Mouse (Mus musculus) c-Kit-positive CD71-positive TER-119-positive erythroid progenitor cells, embryonic 14.5 days (primary cell): ENCODE measurements at regions not wholly inside any gene's neighbourhood (a gene's known extent, or its start where the extent isn't known, plus 50 kb on each side); places are given as distances from the start of the nearest gene placed in this dataset.

Experiments used
- DNase-seq: peaks from one replicate; pipeline ENCODE4 v3.0.0-alpha.2; 2013; ENCODE audit warnings: low spot score

DNA sequence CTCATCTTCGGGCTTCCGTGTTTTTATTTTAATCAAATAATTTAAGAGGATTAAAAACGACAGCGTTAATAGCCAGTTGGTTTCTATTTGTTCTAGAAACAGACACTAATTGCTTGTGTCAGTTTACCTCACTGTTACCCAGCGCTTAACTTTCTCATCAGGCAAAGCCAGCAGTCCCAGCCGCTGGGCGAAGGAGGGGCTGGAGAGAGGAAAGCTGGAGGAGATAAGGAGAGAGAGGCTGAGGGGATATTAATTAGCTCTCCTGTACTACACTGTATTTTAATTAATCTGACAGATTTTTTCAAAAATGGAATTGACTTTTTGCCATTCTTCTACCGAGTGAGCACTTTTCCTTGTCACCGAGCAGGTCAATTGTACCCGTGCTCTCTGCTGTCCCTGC is 559.5 kb upstream of the Mki67 start:
- DNase-seq = no peak

DNA sequence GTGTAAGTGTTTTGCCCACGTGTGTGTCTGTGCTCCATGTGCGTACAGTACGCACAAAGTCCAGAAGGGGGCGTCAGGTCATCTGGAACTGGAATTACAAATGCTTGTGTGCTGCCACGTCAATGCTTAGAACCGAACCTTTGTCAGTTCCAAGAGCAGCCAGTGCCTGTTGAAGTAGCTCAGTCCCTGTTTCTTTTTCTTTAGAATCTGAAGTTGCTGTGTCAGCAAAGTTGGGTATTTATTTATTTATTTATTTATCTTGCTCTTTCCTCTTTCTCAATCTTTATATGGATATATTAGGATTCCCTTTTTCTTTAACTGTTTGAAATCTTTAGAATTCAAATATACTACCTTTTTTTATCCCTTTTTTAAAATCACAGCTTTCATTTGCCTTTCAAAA is 567.6 kb upstream of the Mki67 start:
- no peak for DNase-seq

DNA sequence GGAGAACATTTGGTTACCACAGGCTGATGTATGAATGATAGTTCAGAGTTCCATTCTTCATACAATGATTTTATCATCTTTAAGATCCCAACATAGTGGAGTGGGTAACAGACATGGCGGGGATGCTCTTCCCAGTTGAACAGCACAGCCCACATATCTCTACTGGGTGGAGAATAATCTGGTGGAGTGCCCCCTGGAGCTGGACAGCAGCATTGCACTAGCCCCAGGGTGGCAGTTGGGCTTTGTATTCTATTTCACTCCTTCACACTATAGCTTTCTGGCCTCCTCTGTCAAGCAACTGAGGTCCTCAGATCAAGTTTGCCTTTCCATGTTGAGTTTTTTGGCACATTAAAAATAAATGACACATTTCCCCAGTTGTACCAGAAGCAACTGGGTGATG is 569.4 kb upstream of the Mki67 start:
- DNase-seq = no peak

DNA sequence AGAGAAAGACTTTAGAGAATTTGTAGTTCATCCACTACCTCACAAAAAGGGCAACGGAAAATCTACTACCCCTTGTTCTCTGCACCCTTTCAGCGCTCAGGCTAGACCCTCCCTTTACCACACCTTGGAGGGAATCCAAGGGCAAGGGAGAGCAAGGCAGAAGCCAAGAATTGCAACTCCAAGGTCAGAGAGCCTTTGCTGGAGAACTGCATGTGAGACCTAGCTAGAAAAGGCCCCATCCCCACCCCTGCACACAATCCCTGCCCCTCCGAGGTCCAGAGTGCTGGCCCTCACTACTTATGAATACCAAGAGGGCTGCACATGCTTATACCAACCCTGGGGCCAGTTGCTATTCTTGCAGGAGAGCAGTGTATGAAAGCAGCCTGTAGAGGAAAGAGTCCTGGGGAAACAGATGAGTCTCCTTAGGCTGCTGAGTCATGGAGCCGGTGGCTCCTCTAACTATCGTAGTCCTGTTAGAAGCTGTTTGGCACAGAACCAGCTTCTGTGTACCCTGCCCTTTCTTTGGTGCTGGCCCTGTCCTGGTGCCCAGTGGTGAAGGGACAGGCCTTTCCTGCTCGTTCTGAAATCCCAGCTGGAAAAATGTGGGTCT is 577.5 kb upstream of the Mki67 start:
- DNase-seq = no peak

DNA sequence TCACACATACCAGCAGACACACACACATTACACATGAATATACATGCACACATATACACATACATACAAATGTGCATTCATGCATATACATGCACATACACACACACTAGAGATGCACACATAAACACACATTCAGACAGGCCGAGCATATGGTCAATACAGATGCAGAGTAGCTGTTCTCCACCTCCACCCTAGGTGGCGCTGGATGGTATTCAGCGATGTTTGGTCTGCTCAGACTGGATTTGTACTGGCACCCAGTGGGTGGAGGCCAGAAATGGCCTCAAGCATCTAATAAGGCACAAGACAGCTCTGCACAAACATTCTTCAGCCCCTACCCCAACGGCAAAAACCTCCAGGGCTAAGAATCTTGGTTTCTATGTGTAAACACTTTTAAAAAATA is 578.3 kb upstream of the Mki67 start:
- DNase-seq = no peak

DNA sequence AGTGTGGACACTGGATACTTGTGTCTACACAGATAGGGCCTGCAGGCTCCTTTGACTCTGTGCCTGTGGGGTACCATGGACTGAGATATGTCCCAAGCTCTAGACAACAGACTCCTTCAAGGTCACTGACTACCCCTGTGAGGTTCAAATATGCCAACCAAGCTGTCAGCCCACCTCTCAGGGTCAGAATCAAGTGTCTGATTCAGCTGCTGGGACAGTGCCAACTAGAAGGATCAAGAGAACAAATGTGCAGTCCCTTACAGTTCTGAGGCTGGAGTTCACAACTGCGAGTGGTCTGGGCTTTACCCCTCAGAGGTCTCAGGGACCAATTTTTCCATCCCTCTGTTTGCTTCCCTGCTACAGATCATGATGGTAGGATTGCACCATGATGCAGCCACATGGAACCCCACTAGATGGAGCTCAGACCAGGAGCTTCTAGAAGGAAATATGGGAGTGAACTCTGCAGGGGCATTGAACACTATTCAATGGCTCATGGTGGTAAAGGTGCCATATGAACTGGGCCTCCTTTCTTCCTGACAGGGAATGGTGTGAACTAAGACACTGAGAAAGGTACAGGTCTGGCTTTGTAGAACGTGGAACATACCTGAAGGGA is 581.8 kb upstream of the Mki67 start:
- DNase-seq = no peak

DNA sequence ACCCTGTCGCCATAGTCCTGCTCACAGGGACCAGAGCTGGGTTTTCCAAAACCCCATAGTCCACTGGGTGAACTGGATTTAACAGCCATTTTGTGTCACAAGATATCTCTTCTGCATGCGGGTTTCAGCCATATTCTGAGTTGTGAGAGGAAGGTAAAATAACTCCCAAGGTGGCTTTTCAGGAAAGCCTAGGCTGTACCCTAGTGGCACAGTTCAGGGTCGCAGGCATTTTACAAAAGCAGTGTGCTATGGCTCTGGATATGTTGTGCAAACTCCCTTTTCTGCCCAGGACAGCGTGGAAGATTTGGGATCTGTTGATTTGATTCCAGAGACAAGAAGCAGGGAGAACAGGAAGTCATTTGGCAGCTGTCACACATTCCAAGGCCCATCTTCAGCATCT is 588.3 kb upstream of the Mgmt start:
- no peak for DNase-seq

DNA sequence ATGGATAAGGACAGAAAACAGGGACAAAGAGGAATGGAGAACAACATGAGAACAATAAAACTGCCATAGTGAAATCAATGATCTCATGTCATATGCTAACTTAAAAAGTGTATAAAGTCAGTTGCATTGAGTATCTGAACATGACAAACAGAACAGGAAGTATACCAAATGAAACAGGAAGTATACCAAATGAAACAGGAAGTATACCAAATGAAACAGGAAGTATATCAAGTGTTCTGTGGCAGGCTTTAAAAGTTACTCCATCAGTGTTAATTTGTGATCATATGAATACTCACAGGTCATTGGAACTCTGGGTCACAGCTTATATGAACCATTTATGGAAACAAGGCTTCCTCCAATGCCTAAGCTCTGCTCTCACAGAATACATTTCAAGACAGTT is 585.6 kb upstream of the Mgmt start:
- no peak for DNase-seq

DNA sequence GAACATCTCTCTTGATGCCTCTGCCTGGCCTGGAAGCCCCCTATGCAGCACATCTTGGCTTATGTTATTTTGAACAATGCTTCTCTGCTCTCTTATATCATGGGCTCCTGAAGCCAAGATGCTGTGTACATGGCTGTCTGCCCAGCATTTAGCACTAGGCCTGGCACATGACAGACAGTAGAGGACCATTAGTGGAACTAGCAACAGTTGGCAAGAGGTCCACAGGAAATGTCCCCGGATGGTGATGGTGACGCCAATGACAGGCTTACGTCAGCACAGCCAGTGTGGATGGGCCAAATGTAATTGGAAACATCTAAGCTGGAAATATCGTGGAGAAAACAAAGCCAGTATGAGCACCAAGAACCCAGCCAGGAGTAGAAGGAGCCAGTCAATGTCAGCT is 567.1 kb upstream of the Mgmt start:
- no peak for DNase-seq

DNA sequence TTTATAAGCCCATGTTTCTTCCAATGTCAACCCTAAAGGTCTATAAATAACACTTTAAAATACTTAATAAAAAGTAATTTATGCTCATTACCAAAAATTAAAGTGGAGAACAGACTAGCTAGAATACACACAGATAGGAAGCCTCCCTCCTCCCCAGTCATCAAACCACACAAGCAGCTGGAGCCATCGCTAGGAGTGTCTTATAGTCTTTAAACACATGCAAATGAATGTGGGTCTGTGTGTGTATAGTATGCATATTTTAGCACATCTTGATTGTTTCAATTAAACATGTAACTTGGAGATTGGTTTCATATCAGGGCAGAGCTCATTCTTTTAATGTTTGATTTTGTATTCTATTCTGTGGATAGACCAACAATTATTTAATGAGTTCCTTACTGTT is 564.0 kb upstream of the Mgmt start:
- DNase-seq = no peak

DNA sequence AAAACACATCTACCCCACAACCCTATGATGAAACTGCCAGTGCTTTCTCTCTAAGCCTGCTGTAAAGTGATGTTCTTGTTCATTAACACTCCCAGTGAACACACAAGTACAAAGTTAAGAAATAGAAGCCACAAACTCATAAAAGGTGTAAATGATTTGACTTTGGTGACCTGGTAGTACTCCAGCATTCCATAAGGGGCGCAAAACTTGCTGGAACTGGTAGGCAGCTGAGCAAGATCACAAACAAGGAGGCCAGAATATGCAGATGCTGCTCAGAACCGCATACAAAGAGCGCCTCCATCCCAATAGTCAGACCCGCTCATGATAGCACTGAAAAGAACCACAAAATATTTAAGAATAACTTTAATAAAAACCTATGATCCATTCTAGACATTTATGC is 561.6 kb upstream of the Mgmt start:
- DNase-seq = no peak

DNA sequence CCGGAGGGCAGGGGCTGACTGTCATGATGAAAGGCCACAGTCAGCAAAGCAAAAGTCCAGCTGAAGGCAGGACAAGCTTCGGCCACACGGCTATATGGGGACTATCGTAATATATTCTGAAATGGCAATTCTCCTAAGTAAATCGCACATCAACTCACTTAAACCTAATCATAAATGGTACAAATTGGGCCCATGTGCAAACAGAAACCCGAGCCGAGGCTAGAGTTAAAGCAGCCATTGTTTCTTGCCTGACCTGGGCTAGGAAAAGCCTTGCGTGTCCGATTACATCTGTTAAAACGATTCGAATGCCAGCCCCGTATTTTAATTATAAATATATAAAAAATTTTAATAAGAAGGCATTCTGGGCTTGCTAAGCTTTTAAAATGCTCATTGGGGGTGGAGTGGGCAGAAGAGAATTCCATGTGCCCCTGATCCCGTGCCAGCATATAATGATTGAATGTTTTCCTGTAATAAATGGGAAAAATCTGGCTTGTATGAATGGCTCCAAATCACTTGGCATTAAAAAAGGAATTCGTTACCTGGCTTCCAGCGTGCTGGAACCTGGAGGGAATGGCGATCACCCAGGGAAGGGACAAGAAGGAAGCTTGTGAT is 552.7 kb upstream of the Mgmt start:
- DNase-seq = no peak

DNA sequence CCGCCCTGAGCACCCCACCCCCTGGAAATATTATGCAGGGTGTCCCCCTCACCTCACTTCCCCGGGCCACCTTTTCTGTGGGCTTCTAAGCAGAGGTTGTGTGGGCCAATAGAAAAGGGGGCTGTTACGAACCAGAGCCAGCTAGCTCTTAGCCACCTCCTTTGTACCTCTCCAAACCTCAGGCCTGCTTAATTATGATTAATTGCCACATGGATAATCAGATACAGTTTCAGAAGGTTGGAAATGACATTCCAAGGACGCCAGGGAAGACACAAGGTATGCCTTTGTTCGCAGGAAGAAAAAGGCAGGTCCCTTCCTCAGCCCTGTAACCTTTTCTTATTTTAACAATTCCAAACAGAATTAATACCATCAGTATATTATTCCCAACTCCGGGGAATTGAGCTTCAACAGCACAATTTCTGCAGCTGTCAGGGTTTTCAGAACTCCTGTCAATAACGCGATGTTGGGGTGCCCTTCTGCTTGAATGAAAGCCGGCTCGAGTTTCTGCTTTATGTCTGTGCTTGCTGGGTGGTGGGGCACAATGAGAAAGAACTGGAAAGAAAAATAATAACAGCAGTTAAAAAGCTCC is 552.1 kb upstream of the Mgmt start:
- DNase-seq = no peak

DNA sequence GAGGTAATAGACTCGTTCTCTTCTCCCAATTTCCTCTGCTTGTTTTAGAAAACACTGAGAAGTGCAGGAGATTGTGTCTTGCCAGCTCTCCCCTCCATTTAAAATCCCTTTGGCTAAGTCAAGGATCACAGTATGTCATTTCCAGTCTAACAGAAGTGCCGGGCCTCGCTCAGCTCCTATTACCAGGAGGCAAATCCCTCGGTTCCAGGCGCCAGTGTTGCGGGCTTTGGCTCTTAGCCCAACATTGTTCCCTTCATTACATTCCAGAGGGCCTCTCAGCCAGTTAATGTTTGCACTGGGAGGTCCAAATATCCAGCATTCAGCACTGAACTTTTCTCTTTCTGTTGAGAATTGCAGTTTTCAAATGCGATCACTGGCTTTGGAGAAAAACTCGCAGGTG is 551.6 kb upstream of the Mgmt start:
- no peak for DNase-seq

DNA sequence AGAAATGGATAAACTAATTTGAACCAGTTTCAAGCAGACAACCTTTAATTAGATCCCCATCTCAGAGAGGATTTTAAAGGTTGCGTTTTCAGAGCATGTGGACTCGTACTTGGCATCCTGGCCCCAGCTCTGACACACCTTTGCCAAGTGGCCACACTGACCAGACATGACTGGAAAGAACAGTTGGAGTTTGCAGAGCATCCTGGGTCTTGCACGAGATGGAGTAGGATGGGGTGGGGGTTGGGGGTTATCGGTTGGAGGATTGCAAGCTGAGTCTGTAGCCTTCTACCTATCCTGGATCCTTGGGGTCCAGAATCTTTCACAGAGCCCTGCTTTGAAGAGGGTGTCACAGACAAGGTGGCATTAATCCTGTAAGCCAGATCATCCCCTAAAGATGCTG is 550.9 kb upstream of the Mgmt start:
- DNase-seq = no peak

DNA sequence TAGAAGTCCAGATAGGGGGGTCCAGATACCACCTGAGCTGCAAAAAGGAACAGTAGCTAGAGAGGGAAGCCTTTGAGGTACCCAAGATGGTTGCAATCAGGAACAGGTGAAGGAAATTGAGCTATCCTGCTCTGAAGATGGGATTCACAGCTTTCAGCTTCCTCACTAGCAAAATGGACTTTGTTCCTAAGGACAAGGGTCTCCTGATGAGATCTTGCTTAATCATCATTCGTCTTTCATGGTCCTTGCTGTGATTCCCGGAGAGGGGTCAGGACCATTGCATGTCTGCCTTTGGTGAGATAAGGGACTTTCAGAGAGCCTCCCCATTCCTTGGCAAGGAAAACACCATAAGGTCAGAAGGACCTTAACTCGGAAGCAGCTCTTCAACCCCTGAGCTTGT is 549.4 kb upstream of the Mgmt start:
- DNase-seq = no peak

DNA sequence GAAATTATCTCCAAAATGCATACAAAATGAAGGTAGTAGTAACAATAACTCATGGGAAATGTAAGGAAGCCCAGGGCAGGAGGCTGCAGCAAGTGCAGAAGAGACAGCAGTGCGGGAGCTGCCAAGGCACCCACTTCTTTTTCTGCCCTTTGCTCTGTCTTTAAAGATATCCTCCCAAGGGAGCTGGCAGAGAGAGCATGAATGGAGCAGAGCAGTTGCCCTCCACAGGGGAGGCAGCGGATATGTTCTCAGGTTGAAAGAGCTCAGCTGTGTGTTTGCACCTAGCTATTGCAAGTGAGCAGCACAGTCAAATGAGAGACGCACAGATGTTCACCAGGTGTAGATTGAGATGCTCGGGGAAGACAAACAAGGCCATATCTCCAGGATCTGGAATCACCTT is 547.9 kb upstream of the Mgmt start:
- no peak for DNase-seq

DNA sequence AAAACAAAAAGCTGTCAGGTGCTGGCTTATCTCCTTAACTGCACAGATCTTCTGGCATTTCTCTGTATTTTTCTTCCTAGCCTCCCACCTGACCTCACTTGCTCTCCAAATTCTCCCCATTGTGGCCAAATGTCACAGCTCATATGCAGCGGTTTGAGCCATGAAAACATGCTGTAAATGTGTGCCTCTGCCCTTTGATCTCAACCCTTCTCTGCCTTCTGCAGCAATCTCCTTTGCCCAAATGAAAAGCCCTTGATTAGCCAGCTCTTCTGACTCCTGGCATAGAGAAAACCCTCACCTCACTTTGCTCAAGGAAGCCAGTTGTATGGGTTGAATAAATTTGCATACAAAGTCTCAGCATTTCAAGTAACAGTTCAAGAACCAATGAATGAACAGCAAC is 546.1 kb upstream of the Mgmt start:
- no peak for DNase-seq

DNA sequence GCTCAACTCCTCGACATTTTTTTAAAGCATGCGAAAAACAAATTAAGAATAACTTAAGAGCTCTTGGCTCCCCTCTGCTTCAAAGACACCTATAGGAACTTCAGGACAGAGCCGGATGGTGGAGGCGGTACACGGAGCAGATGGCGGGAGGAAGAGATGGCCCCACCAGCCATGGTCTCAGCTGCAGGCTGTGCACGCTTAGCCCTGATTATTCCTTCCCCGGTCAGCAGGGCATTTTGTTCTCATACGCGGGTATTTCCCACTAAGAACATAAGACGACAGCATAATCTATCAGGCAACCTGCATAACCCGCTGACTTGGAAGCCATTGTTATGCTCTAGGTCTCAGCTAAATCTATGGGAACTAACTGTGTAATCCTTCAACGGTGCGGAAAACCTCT is 544.8 kb upstream of the Mgmt start:
- DNase-seq = no peak

DNA sequence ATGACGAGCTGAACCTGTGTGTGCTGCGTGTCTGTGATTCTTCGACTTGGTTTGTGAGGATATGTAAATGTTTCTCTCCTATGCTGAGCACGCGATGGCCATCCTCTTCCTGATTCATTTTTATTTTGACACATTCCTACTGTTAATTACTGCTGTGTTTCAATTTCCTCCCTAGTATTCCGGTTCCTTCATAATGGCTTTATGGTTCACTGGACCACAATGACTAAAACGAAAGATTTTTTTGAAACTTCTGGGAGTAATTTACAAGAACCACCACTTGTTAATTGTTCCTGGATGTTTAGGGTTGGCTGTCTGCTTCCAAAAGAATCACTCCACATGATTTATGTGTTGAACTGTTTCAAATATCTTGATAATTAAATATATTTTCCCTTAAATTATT is 537.4 kb upstream of the Mgmt start:
- no peak for DNase-seq

DNA sequence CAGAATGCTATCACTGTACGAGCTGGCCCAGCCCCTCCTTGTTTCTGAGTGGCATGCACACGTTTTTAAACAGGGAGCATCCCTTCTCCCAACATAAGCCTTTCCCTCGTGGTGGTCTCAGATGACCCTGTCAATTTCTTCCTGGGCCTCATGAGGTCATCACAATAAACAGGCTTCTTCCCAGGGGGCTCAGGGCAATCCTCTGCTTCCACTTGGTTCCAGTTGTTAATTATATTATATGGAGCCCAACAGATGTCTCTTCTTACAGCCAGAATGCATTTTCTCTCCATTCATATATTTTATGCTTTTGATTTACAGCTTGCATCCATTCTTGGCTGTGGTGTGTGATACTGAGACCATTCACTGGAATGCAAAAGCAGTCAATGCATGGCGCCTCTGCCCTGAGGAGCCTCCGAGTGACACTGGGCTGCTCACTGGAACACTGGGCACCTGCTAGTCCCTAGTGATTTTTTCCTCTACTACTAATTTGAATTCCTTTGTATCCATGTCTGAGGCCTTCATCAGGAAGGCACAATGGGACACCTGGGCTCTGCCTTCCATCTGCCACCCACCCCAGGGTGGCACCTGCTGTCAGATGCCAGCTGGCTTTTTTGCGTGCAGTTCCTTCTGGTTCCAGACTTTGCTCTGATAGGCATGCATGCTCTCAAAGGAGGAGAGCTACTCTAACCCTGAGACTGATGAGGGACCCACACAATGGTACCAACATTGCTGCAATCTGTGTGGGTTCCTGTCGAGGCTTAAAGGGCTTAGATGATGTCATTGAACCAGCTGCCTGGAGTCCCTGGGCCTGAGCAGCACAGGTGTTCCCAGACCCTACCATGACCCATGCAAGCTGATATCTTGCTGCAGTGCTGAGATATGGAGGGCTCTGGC is 528.8 kb upstream of the Mgmt start:
- no peak for DNase-seq

DNA sequence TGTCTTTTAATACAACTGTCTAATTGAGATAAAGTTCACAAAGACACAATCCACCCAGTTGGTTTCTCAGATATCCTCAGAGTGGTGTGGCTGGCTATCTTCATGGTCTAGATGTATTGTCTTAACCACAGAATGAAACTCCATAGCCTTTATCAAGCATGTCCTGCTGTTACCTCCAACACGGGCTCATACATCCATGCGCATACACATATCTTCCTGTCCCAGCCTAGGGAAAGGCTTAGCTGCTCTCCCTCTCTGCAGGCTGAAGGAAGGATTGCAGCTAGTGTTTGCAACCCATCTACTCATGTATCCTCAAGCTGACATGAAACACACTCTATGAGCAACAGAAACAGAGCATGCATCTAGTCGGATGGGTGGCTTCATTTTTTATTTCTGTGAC is 517.2 kb upstream of the Mgmt start:
- DNase-seq = no peak

DNA sequence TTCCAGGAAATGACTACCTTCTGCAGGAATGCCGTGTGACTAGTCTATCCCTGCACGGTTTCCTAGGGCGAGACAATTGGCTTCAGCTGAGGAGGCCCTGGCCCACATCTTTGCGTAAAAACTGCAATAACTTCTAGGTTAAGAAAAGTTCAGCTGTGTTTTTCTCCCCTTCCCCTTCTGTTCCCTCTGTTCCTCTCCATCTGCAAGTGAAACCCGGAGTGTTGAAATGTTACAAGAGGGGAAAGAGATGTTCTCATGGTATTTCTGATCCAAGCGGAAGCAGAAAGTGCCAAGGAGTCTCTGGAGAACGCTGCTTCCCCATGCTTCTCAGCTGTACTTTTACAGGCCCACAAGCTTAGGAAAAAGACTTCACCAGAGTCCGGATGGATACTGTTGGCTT is 516.7 kb upstream of the Mgmt start:
- no peak for DNase-seq
